Mouse (Mus musculus) ES-Bruce4 (cell line): ENCODE measurements around the gene Klri1. TPM values are rescaled to one million over a fixed set of nuclear protein-coding genes. Genes with fewer than 3 reads are reported as not detected.
"Not testable (repeated sequence)": the region's sequence is repeated elsewhere in the genome, so short reads cannot be mapped to it uniquely, and the experiment has no call there.

Source experiments
- H3K27ac ChIP-seq: 2 replicates; pipeline ENCODE4 v1.5.1; 2012; ENCODE audit warnings: low read length, inconsistent platforms; ENCODE audit not compliant: insufficient read depth
- H3K27me3 ChIP-seq: 2 replicates; pipeline ENCODE4 v1.6.1; 2012; ENCODE audit warnings: mild to moderate bottlenecking, low read length, inconsistent platforms; ENCODE audit not compliant: control insufficient read depth, poor library complexity, insufficient read depth, severe bottlenecking
- H3K36me3 ChIP-seq: 2 replicates; pipeline ENCODE4 v1.6.1; 2012; ENCODE audit warnings: inconsistent platforms, mild to moderate bottlenecking, low read length, moderate library complexity; ENCODE audit not compliant: control insufficient read depth, poor library complexity, insufficient read depth, severe bottlenecking
- H3K4me1 ChIP-seq: one replicate; pipeline ENCODE4 v1.8.1; 2011; ENCODE audit warnings: low read length; ENCODE audit not compliant: control insufficient read depth, insufficient read depth
- H3K4me3 ChIP-seq: 2 replicates; pipeline ENCODE4 v1.5.1; 2011; ENCODE audit warnings: low read depth, mild to moderate bottlenecking, low read length
- H3K9ac ChIP-seq: 2 replicates; pipeline ENCODE4 v1.6.1; 2012; ENCODE audit warnings: low read depth, mild to moderate bottlenecking, inconsistent platforms; ENCODE audit not compliant: poor library complexity, severe bottlenecking
- H3K9me3 ChIP-seq: replicated peaks from 2 replicates; pipeline ENCODE4 v1.6.1; 2012; ENCODE audit warnings: mild to moderate bottlenecking, low read length, inconsistent platforms; ENCODE audit not compliant: control insufficient read depth, poor library complexity, insufficient read depth, severe bottlenecking
- CTCF ChIP-seq: IDR thresholded peaks from one replicate; pipeline ENCODE4 v1.8.1; 2011; ENCODE audit warnings: low read depth, low read length
- EP300 ChIP-seq: IDR thresholded peaks from 2 replicates; pipeline ENCODE4 v1.6.1; 2011; ENCODE audit warnings: low read depth, low read length; ENCODE audit not compliant: insufficient read depth
- POLR2A ChIP-seq: IDR thresholded peaks from one replicate; pipeline ENCODE4 v1.8.1; 2011; ENCODE audit warnings: low read length; ENCODE audit not compliant: insufficient read depth
- polyA plus RNA-seq: library from polyadenylated mRNA; stranded (reverse); fragments of >200 nt; gene quantifications from 2 replicates; pipeline ENCODE4 v1.2.4, GENCODE M21; 2011; ENCODE audit warnings: low read depth; ENCODE audit not compliant: missing spikeins, insufficient read depth, insufficient read length

Gene Klri1
- polyA plus RNA-seq, 1 experiment, result not detected

DNA sequence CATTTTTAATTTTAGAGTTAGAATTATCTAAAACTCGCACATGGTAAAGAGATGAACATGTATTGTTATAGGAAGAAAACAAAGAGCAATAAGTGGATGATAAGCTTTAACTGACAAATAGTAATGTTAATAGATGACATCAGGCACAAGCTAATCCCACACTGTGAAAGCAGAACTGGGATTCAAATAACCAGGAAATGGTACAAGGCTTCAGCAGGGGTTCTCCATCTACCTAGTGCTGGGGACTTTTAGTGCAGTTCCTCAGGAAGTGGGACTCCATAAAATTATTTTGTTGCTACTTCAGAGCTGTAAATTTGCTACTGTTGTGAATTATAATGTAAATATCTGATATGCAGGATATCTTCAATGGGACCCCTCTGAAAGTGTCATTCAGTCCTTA is 10.3 kb upstream of the Klri1 start:
- no peaks in the 10 kb centered on the region for H3K27me3 ChIP-seq
- TF ChIP-seq POLR2A (no peak), EP300 (no peak), CTCF (no peak)
- no peak overlapping the region for H3K9ac ChIP-seq
- H3K4me3 ChIP-seq, result no peak overlapping the region
- no peaks in the 10 kb centered on the region for H3K4me1 ChIP-seq
- no peak overlapping the region for H3K27ac ChIP-seq
- no peaks in the 10 kb centered on the region for H3K9me3 ChIP-seq
- H3K36me3 ChIP-seq, result no peaks in the 10 kb centered on the region

- no peaks in the 10 kb centered on the region for H3K27me3 ChIP-seq
- no peaks in the 10 kb centered on the region for H3K9me3 ChIP-seq
- H3K27ac ChIP-seq, result no peak overlapping the region
- H3K36me3 ChIP-seq, result no peaks in the 10 kb centered on the region
- no peak overlapping the region for H3K9ac ChIP-seq
- H3K4me3 ChIP-seq, result no peak overlapping the region
- H3K4me1 ChIP-seq, result no peaks in the 10 kb centered on the region
- TF ChIP-seq POLR2A (no peak), CTCF (no peak), EP300 (no peak)
Observed at GRCm38 (mm10) chr6:129721390-129721789, 4.5 kb upstream of the Klri1 start.

DNA sequence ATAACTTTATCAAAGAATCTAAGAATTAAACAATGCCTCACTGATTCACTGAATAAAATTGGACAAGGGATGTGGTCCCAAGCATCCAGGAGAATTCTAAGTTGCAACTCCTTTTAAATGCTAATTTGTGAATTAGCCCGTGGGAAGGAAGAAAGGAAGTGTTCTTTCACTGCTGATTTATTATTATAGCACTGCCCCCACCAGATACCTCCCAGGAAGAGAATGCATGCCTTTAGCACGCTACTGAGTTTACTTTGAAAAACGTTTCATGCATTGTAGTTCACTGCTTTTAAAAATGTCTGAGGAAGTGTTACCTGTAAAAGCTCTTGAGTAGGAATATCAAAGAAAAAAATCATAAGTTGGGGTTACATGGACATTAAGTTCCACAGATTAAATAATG is 3.6 kb upstream of the Klri1 start:
- Histone ChIP-seq H3K4me3 (no peak overlapping the region), H3K36me3 (no peaks in the 10 kb centered on the region), H3K4me1 (no peaks in the 10 kb centered on the region), H3K9me3 (no peaks in the 10 kb centered on the region), H3K27me3 (no peaks in the 10 kb centered on the region), H3K27ac (no peak overlapping the region), H3K9ac (no peak overlapping the region)
- TF ChIP-seq POLR2A (no peak), EP300 (no peak), CTCF (no peak)

GRCm38 (mm10) chr6:129713566-129713965 is 3.4 kb downstream of the Klri1 start:
- TF ChIP-seq POLR2A (no peak), EP300 (no peak), CTCF (no peak)
- Histone ChIP-seq H3K27ac (no peak overlapping the region), H3K9me3 (no peaks in the 10 kb centered on the region), H3K9ac (no peak overlapping the region), H3K36me3 (no peaks in the 10 kb centered on the region), H3K4me1 (no peaks in the 10 kb centered on the region), H3K27me3 (no peaks in the 10 kb centered on the region), H3K4me3 (no peak overlapping the region)

GRCm38 (mm10) chr6:129691436-129691835 is 25.5 kb downstream of the Klri1 start:
- H3K36me3 ChIP-seq, H3K9ac ChIP-seq, H3K9me3 ChIP-seq, H3K4me3 ChIP-seq, H3K4me1 ChIP-seq, H3K27ac ChIP-seq, H3K27me3 ChIP-seq: not testable (repeated sequence)

DNA sequence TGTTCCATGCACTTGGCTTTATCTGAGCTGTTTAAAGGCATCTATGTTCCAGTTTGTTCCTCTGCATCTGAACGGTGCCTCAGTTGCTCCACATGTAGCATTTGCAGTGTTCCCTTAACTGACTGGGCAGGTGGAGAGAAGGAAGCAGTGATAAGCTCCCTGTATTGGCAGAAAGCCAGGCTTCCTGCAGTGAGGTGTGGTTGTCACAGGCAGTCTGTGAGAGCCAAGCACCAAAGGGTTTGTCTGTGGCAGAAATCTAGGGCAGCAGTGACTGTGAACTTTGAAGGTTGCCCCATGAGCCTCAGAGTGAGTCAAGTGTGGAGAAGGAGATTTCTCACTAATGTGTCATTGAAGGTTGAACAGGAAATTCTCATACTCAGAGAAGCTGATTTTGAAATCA is 36.6 kb downstream of the Klri1 start:
- TF ChIP-seq POLR2A (no peak), EP300 (no peak), CTCF (no peak)
- Histone ChIP-seq H3K4me3 (no peak overlapping the region), H3K36me3 (no peaks in the 10 kb centered on the region), H3K4me1 (no peaks in the 10 kb centered on the region), H3K27ac (no peak overlapping the region), H3K9me3 (no peaks in the 10 kb centered on the region), H3K9ac (no peak overlapping the region), H3K27me3 (no peaks in the 10 kb centered on the region)

DNA sequence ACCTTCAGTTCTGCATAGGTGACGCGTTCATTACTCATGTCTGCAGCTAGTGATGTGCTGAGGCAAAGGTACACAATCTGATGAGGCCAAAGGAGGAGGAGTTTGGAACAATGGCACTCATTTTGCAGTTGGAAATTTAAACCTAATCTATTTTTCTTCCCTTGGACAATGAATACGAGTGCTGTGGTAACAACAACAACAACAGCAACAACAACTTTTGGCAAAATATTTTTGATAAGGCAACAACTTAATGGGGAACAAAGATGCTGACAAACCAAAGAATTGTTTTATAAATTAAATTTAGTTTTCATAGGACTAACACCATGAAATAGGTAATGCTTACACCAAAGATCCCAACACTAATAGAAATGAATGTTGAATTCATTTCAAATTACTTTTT is 38.1 kb downstream of the Klri1 start, which contains the start of gene Klrc1:
Klrc1 (minus strand) TSS at position 101 of the 400 bp plus-strand sequence.
- Histone ChIP-seq H3K9ac (no peak within 1 kb of the TSS), H3K27me3 (no peaks in the 10 kb centered on the region), H3K9me3 (no peaks in the 10 kb centered on the region), H3K4me3 (no peak within 1 kb of the TSS), H3K36me3 (no peaks in the 10 kb centered on the region), H3K27ac (no peak within 1 kb of the TSS), H3K4me1 (no peaks in the 10 kb centered on the region)
- TF ChIP-seq EP300, result no peak
- no peak for TF ChIP-seq CTCF
- TF ChIP-seq POLR2A, result no peak

DNA sequence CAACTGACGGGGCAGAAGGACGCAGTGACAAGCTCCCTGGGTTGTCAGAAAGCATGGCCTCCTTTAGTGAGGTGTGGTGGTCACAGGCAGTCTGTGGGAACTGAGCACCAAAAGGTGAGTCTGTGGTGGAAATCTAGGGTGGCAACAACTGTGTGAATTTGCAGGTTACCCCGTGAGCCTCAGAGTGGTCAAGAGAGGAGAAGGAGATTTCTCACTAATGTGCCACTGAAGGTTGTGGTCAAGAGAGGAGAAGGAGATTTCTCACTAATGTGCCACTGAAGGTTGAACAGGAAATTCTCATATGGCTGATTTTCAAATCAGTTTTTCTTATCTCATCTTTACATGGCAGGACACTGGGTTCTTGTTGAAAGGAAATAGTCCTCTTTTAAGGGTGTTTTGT is 55.6 kb downstream of the Klri1 start:
- not testable (repeated sequence) for H3K9me3 ChIP-seq, H3K27ac ChIP-seq, H3K36me3 ChIP-seq

GRCm38 (mm10) chr6:129660589-129660988 is 56.3 kb downstream of the Klri1 start, which contains the start of gene Klrc2:
Gene Klrc2, minus strand, starts transcription at chr6:129660689.
- H3K4me3 ChIP-seq, H3K27me3 ChIP-seq, H3K36me3 ChIP-seq, H3K9ac ChIP-seq, H3K4me1 ChIP-seq, H3K27ac ChIP-seq, H3K9me3 ChIP-seq: not testable (repeated sequence)

More for the DNA sequence above, 55.6 kb downstream of the Klri1 start:
- not testable (repeated sequence) for H3K4me3 ChIP-seq, H3K9ac ChIP-seq, H3K27me3 ChIP-seq, H3K4me1 ChIP-seq
